Mouse (Mus musculus): ENCODE measurements at regions not wholly inside any gene's neighbourhood (a gene's known extent, or its start where the extent isn't known, plus 50 kb on each side); places are given as distances from the start of the nearest gene placed in this dataset.

DNA sequence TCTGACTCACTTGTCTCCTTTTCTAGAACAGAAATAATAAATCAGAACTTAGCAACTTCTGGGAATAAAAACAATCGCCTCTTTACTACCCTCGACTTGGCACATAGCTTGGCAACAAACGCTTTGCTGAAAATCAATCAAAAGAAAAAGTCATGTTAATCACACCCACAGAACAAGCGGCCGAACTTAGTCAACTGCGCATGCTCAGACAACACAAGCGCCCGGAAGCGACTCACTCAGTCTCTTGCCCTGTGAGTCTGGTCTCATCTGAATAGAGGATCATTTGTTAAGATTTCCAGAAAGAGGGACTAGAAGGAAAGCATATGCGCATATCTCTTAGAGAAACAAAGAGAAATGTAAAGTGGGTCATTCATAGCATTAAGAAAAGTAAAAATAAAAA lies 375.8 kb downstream of the Gpd2 start:
- DNase-seq (ENCODE audit: low spot score): no peak

GRCm38 (mm10) chr2:57614587-57614991 lies 377.2 kb downstream of the Gpd2 start:
- DNase-seq (ENCODE audit: low spot score): no peak

- DNase-seq (ENCODE audit: low spot score): no peak
These were observed 379.2 kb downstream of the Gpd2 start for GRCm38 (mm10) chr2:57616525-57617225.

GRCm38 (mm10) chr2:57617258-57617657 lies 379.8 kb downstream of the Gpd2 start:
- no peak for DNase-seq (ENCODE audit: low spot score)

GRCm38 (mm10) chr2:57644117-57644516 lies 353.6 kb upstream of the Galnt5 start:
- DNase-seq (ENCODE audit: low spot score): no peak

GRCm38 (mm10) chr2:57644541-57644940 lies 353.1 kb upstream of the Galnt5 start:
- DNase-seq (ENCODE audit: low spot score): no peak

GRCm38 (mm10) chr2:57649002-57649401 lies 348.7 kb upstream of the Galnt5 start:
- DNase-seq (ENCODE audit: low spot score): no peak

GRCm38 (mm10) chr2:57657409-57657808 lies 340.3 kb upstream of the Galnt5 start:
- DNase-seq (ENCODE audit: low spot score): no peak

GRCm38 (mm10) chr2:57661838-57662237 lies 335.8 kb upstream of the Galnt5 start:
- no peak for DNase-seq (ENCODE audit: low spot score)

- no peak for DNase-seq (ENCODE audit: low spot score)
These were observed 325.6 kb upstream of the Galnt5 start for GRCm38 (mm10) chr2:57672007-57672643.

- DNase-seq (ENCODE audit: low spot score): no peak
These were observed 307.8 kb upstream of the Galnt5 start for GRCm38 (mm10) chr2:57689877-57690276.

GRCm38 (mm10) chr2:57696992-57697772 lies 300.5 kb upstream of the Galnt5 start:
- no peak for DNase-seq (ENCODE audit: low spot score)

- peak; percentile 7 for DNase-seq (ENCODE audit: low spot score)
These were observed 299.0 kb upstream of the Galnt5 start for GRCm38 (mm10) chr2:57698659-57699061.

DNA sequence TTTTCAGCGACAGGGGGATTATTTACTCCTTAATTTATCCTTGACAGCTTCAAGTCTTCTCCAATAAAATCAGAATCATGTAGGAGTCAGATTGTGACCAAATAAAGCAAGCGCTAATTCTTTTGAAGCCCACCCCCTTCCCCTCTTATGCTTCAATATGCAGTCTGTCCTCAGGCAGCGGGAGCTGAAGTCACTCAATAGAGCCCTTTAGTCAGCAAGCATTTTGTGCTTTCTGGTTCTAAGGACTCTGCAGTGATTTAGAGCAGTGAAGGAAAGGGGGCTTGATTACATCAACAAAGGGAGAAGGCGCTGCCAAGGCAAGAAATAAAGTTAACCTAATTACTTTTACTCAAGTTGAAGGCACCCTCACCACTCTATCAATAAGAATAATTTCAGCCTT lies 298.5 kb upstream of the Galnt5 start:
- no peak for DNase-seq (ENCODE audit: low spot score)

DNA sequence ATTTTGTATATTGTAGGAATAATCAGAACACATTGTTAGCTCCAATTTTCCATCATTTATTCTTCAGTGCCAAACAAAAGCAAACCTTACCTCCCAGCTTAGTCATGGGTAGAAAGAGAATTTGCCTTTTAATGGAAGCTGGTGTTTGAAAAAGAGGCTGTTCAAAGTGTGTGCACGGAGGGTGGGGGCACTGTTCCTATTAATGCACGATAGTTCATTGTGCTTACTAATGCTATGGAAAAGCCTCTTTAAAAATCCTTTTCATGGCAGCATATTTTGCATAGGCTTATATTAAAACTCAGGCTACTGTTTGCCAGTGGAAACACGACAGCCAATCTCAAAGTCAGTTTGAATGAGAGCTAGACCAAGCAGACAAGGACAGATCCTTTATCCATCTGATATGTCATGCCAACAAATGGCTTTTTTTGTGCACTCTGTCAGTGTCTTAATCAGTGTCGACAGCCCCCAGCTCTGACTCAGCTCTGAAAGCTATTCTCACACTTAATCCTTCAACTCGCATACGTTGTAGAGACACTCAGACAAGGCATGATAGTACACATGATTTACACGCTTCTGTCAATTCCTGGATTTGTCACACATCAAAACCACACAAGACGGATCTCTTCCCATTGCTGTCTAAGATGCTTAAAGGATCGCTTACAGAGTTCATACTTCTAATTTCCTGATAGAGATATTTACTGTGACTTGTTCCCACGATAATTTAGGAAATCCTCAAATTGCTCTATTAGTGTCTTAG lies 280.8 kb upstream of the Galnt5 start:
- DNase-seq (ENCODE audit: low spot score): no peak
